Mouse (Mus musculus): Measurements from ENCODE around the gene Fkbp7. TPM values are rescaled to one million over a fixed set of nuclear protein-coding genes. Genes with fewer than 3 reads are reported as not detected.

The Fkbp7 gene
- polyA plus RNA-seq (2016; fragmentation: Nextera tagmentation; extraction: Ambion mirVana) = 7.6 and 8.1 TPM in 2 replicates

- Histone ChIP-seq H3K9ac (peak within 1 kb of the TSS; percentile 68), H3K4me1 (peaks cover 54% of the 10 kb centered on the region)
- under 1% methylated on average over 17 of the region's 17 CpGs for WGBS (ENCODE audit: insufficient replicate concordance)
Measured at GRCm38 (mm10) chr2:76672966-76673392, at the start of gene Fkbp7. Gene Fkbp7, minus strand, starts transcription at chr2:76673116.

GRCm38 (mm10) chr2:76719650-76720049 lies 46.7 kb upstream of the Fkbp7 start:
- Histone ChIP-seq H3K4me2 (no peak overlapping the region), H3K9me3 (replicated peaks) (peaks cover 39% of the 10 kb centered on the region), H3K4me1 (no peaks in the 10 kb centered on the region), H3K36me3 (no peaks in the 10 kb centered on the region; the same call in 1 of the 2 replicates), H3K27me3 (replicated peaks) (no peaks in the 10 kb centered on the region), H3K4me3 (no peak overlapping the region), H3K9ac (no peak overlapping the region), H3K27ac (no peak overlapping the region)
- 85% methylated on average over 14 of the region's 14 CpGs for WGBS (ENCODE audit: insufficient replicate concordance)
- no peak for ATAC-seq

More at GRCm38 (mm10) chr2:76672966-76673392, at the start of gene Fkbp7:
- Histone ChIP-seq H3K36me3 (0 out of 2 replicates have a peak, but pooled peaks cover 1% of the 10 kb centered on the region), H3K4me2 (peak within 1 kb of the TSS; percentile 77), H3K27ac (peak within 1 kb of the TSS; percentile 75), H3K9me3 (replicated peaks) (no peaks in the 10 kb centered on the region), H3K4me3 (peak within 1 kb of the TSS; percentile 55), H3K27me3 (replicated peaks) (no peaks in the 10 kb centered on the region)
- peak; percentile 90 for ATAC-seq

GRCm38 (mm10) chr2:76714984-76715383 lies 42.1 kb upstream of the Fkbp7 start:
- Histone ChIP-seq H3K9me3 (replicated peaks) (peaks cover 49% of the 10 kb centered on the region), H3K4me1 (no peaks in the 10 kb centered on the region), H3K4me3 (no peak overlapping the region), H3K36me3 (peaks cover 23% of the 10 kb centered on the region), H3K4me2 (no peak overlapping the region), H3K9ac (no peak overlapping the region), H3K27ac (no peak overlapping the region), H3K27me3 (replicated peaks) (no peaks in the 10 kb centered on the region)
- no peak for ATAC-seq
- WGBS (ENCODE audit: insufficient replicate concordance) = 72% methylated on average over 8 of the region's 8 CpGs

- Histone ChIP-seq H3K27me3 (replicated peaks) (no peaks in the 10 kb centered on the region), H3K9me3 (replicated peaks) (peaks cover 45% of the 10 kb centered on the region), H3K4me2 (no peak overlapping the region), H3K36me3 (peaks cover 33% of the 10 kb centered on the region), H3K27ac (no peak overlapping the region), H3K9ac (no peak overlapping the region), H3K4me1 (no peaks in the 10 kb centered on the region), H3K4me3 (no peak overlapping the region)
- no peak for ATAC-seq
- 82% methylated on average over 3 of the region's 3 CpGs for WGBS (ENCODE audit: insufficient replicate concordance)
Measured at GRCm38 (mm10) chr2:76708512-76708911, 35.6 kb upstream of the Fkbp7 start.

- Histone ChIP-seq H3K9ac (no peak overlapping the region), H3K36me3 (peaks cover 21% of the 10 kb centered on the region), H3K4me3 (no peak overlapping the region), H3K27me3 (replicated peaks) (no peaks in the 10 kb centered on the region), H3K27ac (no peak overlapping the region), H3K4me1 (no peaks in the 10 kb centered on the region), H3K9me3 (replicated peaks) (peaks cover 23% of the 10 kb centered on the region), H3K4me2 (no peak overlapping the region)
- ATAC-seq = no peak
- WGBS (ENCODE audit: insufficient replicate concordance) = 88% methylated on average over 13 of the region's 13 CpGs
Measured at GRCm38 (mm10) chr2:76705655-76706054, 32.7 kb upstream of the Fkbp7 start.

- no peak overlapping the region for H3K4me3 ChIP-seq
- 75% methylated on average over 5 of the region's 5 CpGs for WGBS (ENCODE audit: insufficient replicate concordance)
- H3K9me3 ChIP-seq (replicated peaks) = no peaks in the 10 kb centered on the region
- no peak overlapping the region for H3K4me2 ChIP-seq
- H3K27me3 ChIP-seq (replicated peaks) = no peaks in the 10 kb centered on the region
- H3K4me1 ChIP-seq = no peaks in the 10 kb centered on the region
- H3K27ac ChIP-seq = no peak overlapping the region
- H3K36me3 ChIP-seq = peaks cover 2% of the 10 kb centered on the region; the same call in 1 of the 2 replicates
- no peak for ATAC-seq
- H3K9ac ChIP-seq = no peak overlapping the region
Measured at GRCm38 (mm10) chr2:76702751-76703150, 29.8 kb upstream of the Fkbp7 start.

- no peaks in the 10 kb centered on the region for H3K9me3 ChIP-seq (replicated peaks)
- H3K27ac ChIP-seq = no peak overlapping the region
- peaks cover 7% of the 10 kb centered on the region for H3K36me3 ChIP-seq
- no peak overlapping the region for H3K4me3 ChIP-seq
- no peaks in the 10 kb centered on the region for H3K27me3 ChIP-seq (replicated peaks)
- H3K4me2 ChIP-seq = no peak overlapping the region
- 82% methylated on average over 3 of the region's 3 CpGs for WGBS (ENCODE audit: insufficient replicate concordance)
- no peak for ATAC-seq
- no peak overlapping the region for H3K9ac ChIP-seq
- H3K4me1 ChIP-seq = no peaks in the 10 kb centered on the region
Measured at GRCm38 (mm10) chr2:76702188-76702587, 29.3 kb upstream of the Fkbp7 start.

- Histone ChIP-seq H3K27me3 (replicated peaks) (no peaks in the 10 kb centered on the region), H3K9ac (no peak overlapping the region), H3K4me3 (no peak overlapping the region), H3K27ac (no peak overlapping the region), H3K4me1 (no peaks in the 10 kb centered on the region), H3K4me2 (no peak overlapping the region), H3K36me3 (peaks cover 67% of the 10 kb centered on the region), H3K9me3 (replicated peaks) (no peaks in the 10 kb centered on the region)
- 48% methylated on average over 6 of the region's 6 CpGs for WGBS (ENCODE audit: insufficient replicate concordance)
- ATAC-seq = no peak
Measured at GRCm38 (mm10) chr2:76695290-76695689, 22.4 kb upstream of the Fkbp7 start.

GRCm38 (mm10) chr2:76693765-76694164 lies 20.8 kb upstream of the Fkbp7 start:
- no peak for ATAC-seq
- no peaks in the 10 kb centered on the region for H3K4me1 ChIP-seq
- H3K4me2 ChIP-seq = no peak overlapping the region
- H3K27me3 ChIP-seq (replicated peaks) = no peaks in the 10 kb centered on the region
- H3K4me3 ChIP-seq = no peak overlapping the region
- 76% methylated on average over 5 of the region's 5 CpGs for WGBS (ENCODE audit: insufficient replicate concordance)
- H3K9ac ChIP-seq = no peak overlapping the region
- H3K9me3 ChIP-seq (replicated peaks) = no peaks in the 10 kb centered on the region
- H3K36me3 ChIP-seq = peaks cover 74% of the 10 kb centered on the region
- H3K27ac ChIP-seq = no peak overlapping the region

- no peak overlapping the region for H3K27ac ChIP-seq
- no peak overlapping the region for H3K4me3 ChIP-seq
- H3K9ac ChIP-seq = no peak overlapping the region
- H3K4me1 ChIP-seq = peaks cover 9% of the 10 kb centered on the region; the same call in 1 of the 2 replicates
- H3K4me2 ChIP-seq = no peak overlapping the region
- H3K9me3 ChIP-seq (replicated peaks) = no peaks in the 10 kb centered on the region
- no peaks in the 10 kb centered on the region for H3K27me3 ChIP-seq (replicated peaks)
- H3K36me3 ChIP-seq = peaks cover 90% of the 10 kb centered on the region
- 68% methylated on average over 12 of the region's 12 CpGs for WGBS (ENCODE audit: insufficient replicate concordance)
- ATAC-seq = no peak
Measured at GRCm38 (mm10) chr2:76690436-76691204, 17.7 kb upstream of the Fkbp7 start.

GRCm38 (mm10) chr2:76688162-76688561 lies 15.2 kb upstream of the Fkbp7 start:
- WGBS (ENCODE audit: insufficient replicate concordance) = 42% methylated on average over 7 of the region's 7 CpGs
- ATAC-seq = peak; percentile 44; the same call in 1 of the 2 replicates
- Histone ChIP-seq H3K27me3 (replicated peaks) (no peaks in the 10 kb centered on the region), H3K9me3 (replicated peaks) (no peaks in the 10 kb centered on the region), H3K4me1 (peaks cover 9% of the 10 kb centered on the region; the same call in 1 of the 2 replicates), H3K36me3 (peaks cover 87% of the 10 kb centered on the region), H3K27ac (no peak overlapping the region), H3K9ac (no peak overlapping the region), H3K4me3 (no peak overlapping the region), H3K4me2 (no peak overlapping the region)

- 68% methylated on average over 3 of the region's 3 CpGs for WGBS (ENCODE audit: insufficient replicate concordance)
- H3K27me3 ChIP-seq (replicated peaks) = no peaks in the 10 kb centered on the region
- no peaks in the 10 kb centered on the region for H3K9me3 ChIP-seq (replicated peaks)
- peaks cover 9% of the 10 kb centered on the region; the same call in 1 of the 2 replicates for H3K4me1 ChIP-seq
- H3K9ac ChIP-seq = no peak overlapping the region
- no peak overlapping the region for H3K27ac ChIP-seq
- ATAC-seq = no peak
- H3K4me3 ChIP-seq = no peak overlapping the region
- H3K4me2 ChIP-seq = no peak overlapping the region
- H3K36me3 ChIP-seq = peaks cover 87% of the 10 kb centered on the region
Measured at GRCm38 (mm10) chr2:76687608-76688007, 14.7 kb upstream of the Fkbp7 start.

Data from liver, embryonic 12.5 days (tissue).